Mouse (Mus musculus): Measurements from ENCODE around the gene Slc35f3. TPM values are rescaled to one million over a fixed set of nuclear protein-coding genes. Genes with fewer than 3 reads are reported as not detected.
A peak's percentile ranks its signal among the peaks of the same experiment; 100 is the strongest.

Gene Slc35f3
- polyA plus RNA-seq (2015; fragmentation: Nextera tagmentation; extraction: Ambion mirVana) = not detected in 2 replicates

- ATAC-seq (ENCODE audit: insufficient read depth) = no peak
- WGBS (ENCODE audit: insufficient replicate concordance) = 2% methylated on average over 72 of the region's 72 CpGs
- H3K27me3 ChIP-seq = peaks cover 32% of the 10 kb centered on the region
- H3K9ac ChIP-seq = no peak within 1 kb of the TSS
- H3K4me1 ChIP-seq (replicated peaks) = no peaks in the 10 kb centered on the region
- no peaks in the 10 kb centered on the region for H3K36me3 ChIP-seq (replicated peaks)
- H3K4me3 ChIP-seq (replicated peaks) = peak within 1 kb of the TSS; percentile 26
- no peak within 1 kb of the TSS for H3K27ac ChIP-seq (replicated peaks)
- H3K9me3 ChIP-seq (replicated peaks) = no peaks in the 10 kb centered on the region
- peak within 1 kb of the TSS; percentile 57 for H3K4me2 ChIP-seq
Measured at GRCm38 (mm10) chr8:126298296-126299093, at the start of gene Slc35f3. Gene Slc35f3, plus strand, starts transcription at chr8:126298558.

- no peak for ATAC-seq (ENCODE audit: insufficient read depth)
- WGBS (ENCODE audit: insufficient replicate concordance) = 63% methylated on average over 4 of the region's 4 CpGs
Measured at GRCm38 (mm10) chr8:126250486-126250885, 47.9 kb upstream of the Slc35f3 start.

GRCm38 (mm10) chr8:126256585-126257391, 41.6 kb upstream of the Slc35f3 start:
- 39% methylated on average over 9 of the region's 9 CpGs for WGBS (ENCODE audit: insufficient replicate concordance)
- Histone ChIP-seq H3K4me1 (replicated peaks) (no peaks in the 10 kb centered on the region), H3K4me2 (no peak overlapping the region), H3K4me3 (replicated peaks) (no peak overlapping the region), H3K9me3 (replicated peaks) (no peaks in the 10 kb centered on the region), H3K36me3 (replicated peaks) (no peaks in the 10 kb centered on the region), H3K27me3 (peaks cover 8% of the 10 kb centered on the region), H3K9ac (no peak overlapping the region), H3K27ac (replicated peaks) (no peak overlapping the region)
- no peak for ATAC-seq (ENCODE audit: insufficient read depth)

More at GRCm38 (mm10) chr8:126250486-126250885, 47.9 kb upstream of the Slc35f3 start:
- Histone ChIP-seq H3K4me3 (replicated peaks) (no peak overlapping the region), H3K9me3 (replicated peaks) (no peaks in the 10 kb centered on the region), H3K9ac (no peak overlapping the region), H3K4me1 (replicated peaks) (no peaks in the 10 kb centered on the region), H3K36me3 (replicated peaks) (no peaks in the 10 kb centered on the region), H3K27me3 (no peaks in the 10 kb centered on the region), H3K4me2 (no peak overlapping the region), H3K27ac (replicated peaks) (no peak overlapping the region)

GRCm38 (mm10) chr8:126257392-126257681, 41.0 kb upstream of the Slc35f3 start:
- peaks cover 8% of the 10 kb centered on the region for H3K27me3 ChIP-seq
- H3K4me2 ChIP-seq = no peak overlapping the region
- H3K9ac ChIP-seq = no peak overlapping the region
- H3K9me3 ChIP-seq (replicated peaks) = no peaks in the 10 kb centered on the region
- 48% methylated on average over 8 of the region's 8 CpGs for WGBS (ENCODE audit: insufficient replicate concordance)
- no peak for ATAC-seq (ENCODE audit: insufficient read depth)
- H3K4me3 ChIP-seq (replicated peaks) = no peak overlapping the region
- no peaks in the 10 kb centered on the region for H3K4me1 ChIP-seq (replicated peaks)
- no peak overlapping the region for H3K27ac ChIP-seq (replicated peaks)
- H3K36me3 ChIP-seq (replicated peaks) = no peaks in the 10 kb centered on the region

- no peaks in the 10 kb centered on the region for H3K9me3 ChIP-seq (replicated peaks)
- H3K27me3 ChIP-seq = peaks cover 8% of the 10 kb centered on the region
- H3K4me3 ChIP-seq (replicated peaks) = no peak overlapping the region
- no peaks in the 10 kb centered on the region for H3K36me3 ChIP-seq (replicated peaks)
- WGBS (ENCODE audit: insufficient replicate concordance) = 2% methylated on average over 15 of the region's 15 CpGs
- H3K9ac ChIP-seq = no peak overlapping the region
- H3K27ac ChIP-seq (replicated peaks) = no peak overlapping the region
- H3K4me1 ChIP-seq (replicated peaks) = no peaks in the 10 kb centered on the region
- no peak for ATAC-seq (ENCODE audit: insufficient read depth)
- no peak overlapping the region for H3K4me2 ChIP-seq
Measured at GRCm38 (mm10) chr8:126258175-126258781, 40.1 kb upstream of the Slc35f3 start.

GRCm38 (mm10) chr8:126265186-126265585, 33.2 kb upstream of the Slc35f3 start:
- 33% methylated on average over 1 of the region's 1 CpGs for WGBS (ENCODE audit: insufficient replicate concordance)
- ATAC-seq (ENCODE audit: insufficient read depth) = no peak
- H3K4me3 ChIP-seq (replicated peaks) = no peak overlapping the region

GRCm38 (mm10) chr8:126267118-126267517, 31.2 kb upstream of the Slc35f3 start:
- Histone ChIP-seq H3K9ac (no peak overlapping the region), H3K27ac (replicated peaks) (no peak overlapping the region), H3K27me3 (no peaks in the 10 kb centered on the region), H3K4me2 (no peak overlapping the region), H3K4me3 (replicated peaks) (no peak overlapping the region), H3K4me1 (replicated peaks) (no peaks in the 10 kb centered on the region), H3K36me3 (replicated peaks) (no peaks in the 10 kb centered on the region), H3K9me3 (replicated peaks) (no peaks in the 10 kb centered on the region)
- 14% methylated on average over 8 of the region's 8 CpGs for WGBS (ENCODE audit: insufficient replicate concordance)
- ATAC-seq (ENCODE audit: insufficient read depth) = no peak

More at GRCm38 (mm10) chr8:126265186-126265585, 33.2 kb upstream of the Slc35f3 start:
- H3K27me3 ChIP-seq = no peaks in the 10 kb centered on the region; the same call in 1 of the 2 replicates
- H3K36me3 ChIP-seq (replicated peaks) = no peaks in the 10 kb centered on the region
- no peak overlapping the region for H3K9ac ChIP-seq
- no peak overlapping the region for H3K27ac ChIP-seq (replicated peaks)
- no peak overlapping the region for H3K4me2 ChIP-seq
- H3K9me3 ChIP-seq (replicated peaks) = no peaks in the 10 kb centered on the region
- no peaks in the 10 kb centered on the region for H3K4me1 ChIP-seq (replicated peaks)

- no peak overlapping the region for H3K4me3 ChIP-seq (replicated peaks)
- H3K4me1 ChIP-seq (replicated peaks) = no peaks in the 10 kb centered on the region
- no peaks in the 10 kb centered on the region for H3K27me3 ChIP-seq
- no peak overlapping the region for H3K4me2 ChIP-seq
- WGBS (ENCODE audit: insufficient replicate concordance) = 33% methylated on average over 6 of the region's 6 CpGs
- no peak for ATAC-seq (ENCODE audit: insufficient read depth)
- H3K9ac ChIP-seq = no peak overlapping the region
- no peaks in the 10 kb centered on the region for H3K36me3 ChIP-seq (replicated peaks)
- no peaks in the 10 kb centered on the region for H3K9me3 ChIP-seq (replicated peaks)
- no peak overlapping the region for H3K27ac ChIP-seq (replicated peaks)
Measured at GRCm38 (mm10) chr8:126269733-126270132, 28.6 kb upstream of the Slc35f3 start.

- no peak for ATAC-seq (ENCODE audit: insufficient read depth)
- Histone ChIP-seq H3K27ac (replicated peaks) (no peak overlapping the region), H3K9ac (no peak overlapping the region), H3K9me3 (replicated peaks) (no peaks in the 10 kb centered on the region), H3K36me3 (replicated peaks) (no peaks in the 10 kb centered on the region), H3K4me2 (no peak overlapping the region), H3K4me3 (replicated peaks) (no peak overlapping the region), H3K27me3 (no peaks in the 10 kb centered on the region), H3K4me1 (replicated peaks) (no peaks in the 10 kb centered on the region)
- WGBS (ENCODE audit: insufficient replicate concordance) = 69% methylated on average over 2 of the region's 2 CpGs
Measured at GRCm38 (mm10) chr8:126272445-126272844, 25.9 kb upstream of the Slc35f3 start.

GRCm38 (mm10) chr8:126273066-126273465, 25.3 kb upstream of the Slc35f3 start:
- Histone ChIP-seq H3K4me3 (replicated peaks) (no peak overlapping the region), H3K4me1 (replicated peaks) (no peaks in the 10 kb centered on the region), H3K9me3 (replicated peaks) (no peaks in the 10 kb centered on the region), H3K27me3 (no peaks in the 10 kb centered on the region), H3K27ac (replicated peaks) (no peak overlapping the region), H3K36me3 (replicated peaks) (no peaks in the 10 kb centered on the region), H3K4me2 (no peak overlapping the region), H3K9ac (no peak overlapping the region)
- ATAC-seq (ENCODE audit: insufficient read depth) = no peak
- 38% methylated on average over 4 of the region's 4 CpGs for WGBS (ENCODE audit: insufficient replicate concordance)

GRCm38 (mm10) chr8:126274866-126275360, 23.4 kb upstream of the Slc35f3 start:
- Histone ChIP-seq H3K4me3 (replicated peaks) (no peak overlapping the region), H3K4me2 (no peak overlapping the region), H3K4me1 (replicated peaks) (no peaks in the 10 kb centered on the region), H3K27ac (replicated peaks) (no peak overlapping the region), H3K27me3 (no peaks in the 10 kb centered on the region), H3K9me3 (replicated peaks) (no peaks in the 10 kb centered on the region), H3K9ac (no peak overlapping the region), H3K36me3 (replicated peaks) (no peaks in the 10 kb centered on the region)
- ATAC-seq (ENCODE audit: insufficient read depth) = no peak
- WGBS (ENCODE audit: insufficient replicate concordance) = 43% methylated on average over 4 of the region's 4 CpGs

Measured in liver, embryonic 15.5 days (tissue).